Mouse (Mus musculus) cerebral cortex, adult 2 months (tissue): Measurements from ENCODE around the gene Atp23.

Experiments
- WGBS: fragments of 180-500 bp; shearing (Covaris S2); methylation state at CpG from one replicate; pipeline ENCODE4 v1.1.7; 2018; 5-methylcytosine and 5-hydroxymethylcytosine counted together

The Atp23 gene

DNA sequence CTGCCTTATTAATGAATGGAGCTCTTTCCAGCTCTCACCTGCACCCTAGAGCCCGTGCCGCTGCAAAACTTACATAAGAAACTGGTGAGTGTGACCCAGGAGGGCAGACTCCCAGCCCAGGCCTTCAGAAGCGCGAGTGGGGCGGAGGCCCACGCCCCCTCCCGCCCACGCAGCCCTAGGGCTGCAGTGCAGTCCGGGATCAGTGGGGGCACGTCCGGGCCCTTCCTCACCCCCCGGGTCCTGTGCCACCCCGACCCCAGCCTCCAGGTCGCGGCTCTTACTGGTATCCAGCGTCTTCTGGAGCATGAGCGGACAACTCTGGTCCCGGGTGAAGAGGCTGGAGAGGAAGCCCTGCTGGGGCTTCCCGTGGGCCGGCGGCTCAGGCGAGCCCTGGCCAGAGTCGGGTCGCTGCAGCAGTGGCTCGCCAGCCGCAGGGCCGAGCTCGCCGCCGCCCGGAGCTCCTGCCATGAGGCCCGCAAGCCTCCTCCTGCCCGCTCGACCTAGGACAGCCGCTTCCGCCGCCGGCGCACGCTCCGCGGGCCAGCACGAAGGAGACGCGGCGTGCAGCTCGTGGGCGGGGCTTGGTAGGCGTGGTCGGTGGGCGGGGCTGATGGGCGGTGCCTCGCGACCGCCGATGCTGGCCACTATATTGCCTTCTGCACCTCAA lies at the start of gene Atp23:
Gene Atp23 (minus strand): TSS at position 535 of the 667 bp plus-strand sequence.
- WGBS, result under 1% methylated on average over 56 of the region's 56 CpGs

DNA sequence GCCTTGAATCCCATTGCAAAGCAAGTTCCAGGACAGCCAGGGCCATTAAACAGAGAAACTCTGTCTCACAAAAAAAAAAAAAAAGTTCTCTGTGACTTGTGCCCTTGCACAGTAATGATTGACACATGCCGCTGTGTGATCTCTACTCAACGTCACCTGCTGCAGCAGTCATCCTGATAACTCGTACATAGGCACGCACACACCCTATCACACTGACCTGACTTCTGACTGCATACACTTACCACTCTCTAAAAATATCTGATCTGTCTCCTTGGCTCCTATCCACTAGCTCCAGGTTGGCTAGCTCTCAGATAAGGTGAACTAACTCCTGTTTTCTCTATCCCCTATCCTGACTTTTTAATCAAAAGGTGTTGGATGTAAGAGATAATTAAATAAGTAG lies 49.4 kb upstream of the Atp23 start:
- WGBS, result 89% methylated on average over 4 of the region's 4 CpGs

DNA sequence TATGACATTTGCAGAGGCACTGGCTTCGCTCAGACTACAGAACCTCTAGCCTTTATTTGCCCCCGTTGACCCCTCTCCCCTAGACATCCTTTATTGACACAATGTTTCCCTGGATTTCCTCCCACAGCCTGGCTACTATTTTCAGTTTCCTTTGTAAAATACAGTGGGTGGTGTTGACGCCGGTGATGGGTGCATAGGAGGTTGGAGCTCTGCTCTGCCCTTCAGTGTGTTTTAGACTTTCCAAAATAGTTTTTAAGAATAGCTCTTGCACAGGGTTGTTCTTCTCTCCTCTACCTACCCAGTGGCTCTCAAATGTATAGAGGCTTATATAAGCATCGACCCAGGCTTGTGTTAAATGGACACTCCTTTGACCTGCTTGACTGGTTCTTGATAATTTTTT lies 48.7 kb upstream of the Atp23 start:
- WGBS, result 35% methylated on average over 5 of the region's 5 CpGs

DNA sequence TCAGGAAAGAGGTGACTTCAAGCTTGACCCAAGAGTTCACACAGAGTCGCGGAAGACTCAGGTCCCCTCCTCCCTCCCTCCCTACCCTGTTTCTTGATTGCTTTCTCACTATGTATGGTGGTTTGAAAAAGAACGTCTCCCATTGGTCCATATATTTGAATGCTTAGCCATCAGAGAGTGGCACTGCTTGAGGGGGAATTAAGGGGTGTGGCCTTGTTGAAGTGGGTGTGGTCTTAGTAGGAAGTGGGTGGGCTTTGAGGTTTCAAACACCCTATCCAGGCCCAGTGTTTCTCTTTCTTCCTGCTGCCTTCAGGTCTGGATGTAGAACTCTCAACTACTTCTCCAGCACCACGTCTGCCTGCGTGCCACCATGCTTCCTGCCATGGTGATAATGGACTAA lies 44.4 kb upstream of the Atp23 start:
- WGBS, result 93% methylated on average over 5 of the region's 5 CpGs

DNA sequence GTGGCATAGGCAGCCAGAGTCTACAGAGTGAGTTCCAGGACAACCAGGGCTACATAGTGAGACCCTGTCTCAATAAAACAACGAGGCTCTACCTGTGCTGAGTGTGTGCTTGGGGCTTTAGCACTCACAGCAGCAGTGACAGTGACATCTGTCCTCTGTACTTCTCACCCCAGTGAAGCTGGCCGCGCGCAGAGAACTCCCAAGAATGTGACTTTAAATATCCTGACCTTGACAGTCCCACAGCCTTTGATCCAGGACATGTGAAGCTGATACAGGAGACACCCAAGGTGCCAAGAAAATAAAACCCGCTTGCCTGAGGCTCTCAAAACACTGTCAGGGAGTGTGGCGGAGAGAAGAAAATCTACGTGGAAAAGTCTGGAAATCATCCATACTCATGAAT lies 39.8 kb upstream of the Atp23 start:
- WGBS, result 69% methylated on average over 7 of the region's 7 CpGs

DNA sequence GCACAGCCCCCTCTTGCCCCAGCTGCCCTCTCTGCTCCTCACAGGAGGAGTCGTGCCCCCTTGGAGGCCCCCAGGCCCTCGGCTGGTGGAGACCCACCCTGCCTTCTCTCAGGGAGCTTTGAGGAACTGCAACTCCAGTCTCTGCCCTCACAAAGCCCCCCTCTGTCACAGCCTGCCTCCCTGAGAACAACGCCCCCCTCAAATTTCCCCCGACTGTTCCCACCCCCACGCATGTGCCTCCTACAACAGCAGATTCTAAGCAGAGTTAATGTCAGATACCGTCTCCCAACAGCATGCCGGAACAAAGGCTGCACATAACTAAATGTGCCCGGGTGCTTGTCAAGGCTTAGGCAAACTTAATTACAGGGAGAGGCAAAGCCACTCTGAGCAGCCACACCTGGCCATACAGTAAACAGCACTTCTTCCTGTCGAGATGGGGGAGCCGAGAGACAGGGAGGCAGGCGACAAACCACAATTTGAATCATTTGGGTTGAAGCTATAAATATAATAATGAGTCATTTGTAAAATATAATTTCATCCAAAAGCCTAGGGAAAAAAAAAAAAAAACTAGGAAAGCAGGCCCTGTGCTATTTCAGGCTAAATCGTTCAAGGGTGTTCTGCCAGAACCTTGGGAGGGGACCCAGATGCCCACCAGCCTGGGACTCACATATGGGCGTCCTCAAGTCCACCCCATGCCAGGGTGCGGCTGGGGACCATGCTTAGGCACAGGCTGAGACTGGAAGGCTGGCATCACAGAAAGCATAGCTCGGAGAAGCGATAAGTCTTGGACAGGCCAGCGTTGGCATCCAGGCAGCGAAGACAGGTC lies 34.6 kb upstream of the Atp23 start:
- 30% methylated on average over 18 of the region's 18 CpGs for WGBS

DNA sequence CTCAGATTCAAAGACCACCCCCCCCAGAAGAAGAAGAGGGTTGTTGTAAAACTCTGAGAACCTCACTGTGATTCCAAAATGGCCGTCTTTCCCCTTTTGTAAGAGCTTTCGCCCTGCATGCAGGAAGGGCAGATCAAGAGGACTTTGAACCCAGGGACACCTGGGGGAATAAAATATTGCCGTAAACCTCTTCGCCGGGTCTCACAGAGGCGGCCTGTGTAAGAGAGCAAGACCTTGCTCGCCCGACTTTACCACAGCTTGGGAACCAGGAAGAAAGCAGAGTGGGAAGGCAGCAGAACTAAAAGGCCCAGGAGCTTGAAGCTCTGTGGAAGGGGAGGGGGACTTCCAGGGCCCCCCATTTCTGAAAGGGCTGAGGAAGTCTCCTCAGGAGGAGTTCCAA lies 34.0 kb upstream of the Atp23 start:
- WGBS, result 77% methylated on average over 8 of the region's 8 CpGs

DNA sequence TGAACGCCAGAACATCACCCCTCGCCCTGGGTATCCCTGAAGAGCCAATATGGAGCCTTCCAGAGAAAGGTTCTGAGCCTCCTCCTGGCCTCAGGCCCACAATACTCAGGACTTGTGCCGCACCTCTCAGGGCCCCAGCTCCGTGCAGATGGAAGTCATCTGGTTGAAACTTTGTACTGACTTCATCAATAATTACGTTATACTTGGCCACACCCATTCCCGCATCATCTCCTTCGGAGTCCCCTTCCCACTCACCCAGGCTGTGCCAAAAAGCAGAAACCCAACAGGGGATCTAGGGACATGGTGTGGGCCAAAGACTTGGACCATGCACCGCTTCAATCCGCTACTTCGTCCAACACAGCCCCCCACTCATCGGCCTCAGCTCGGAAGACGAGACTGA lies 33.4 kb upstream of the Atp23 start:
- WGBS, result 72% methylated on average over 13 of the region's 13 CpGs

DNA sequence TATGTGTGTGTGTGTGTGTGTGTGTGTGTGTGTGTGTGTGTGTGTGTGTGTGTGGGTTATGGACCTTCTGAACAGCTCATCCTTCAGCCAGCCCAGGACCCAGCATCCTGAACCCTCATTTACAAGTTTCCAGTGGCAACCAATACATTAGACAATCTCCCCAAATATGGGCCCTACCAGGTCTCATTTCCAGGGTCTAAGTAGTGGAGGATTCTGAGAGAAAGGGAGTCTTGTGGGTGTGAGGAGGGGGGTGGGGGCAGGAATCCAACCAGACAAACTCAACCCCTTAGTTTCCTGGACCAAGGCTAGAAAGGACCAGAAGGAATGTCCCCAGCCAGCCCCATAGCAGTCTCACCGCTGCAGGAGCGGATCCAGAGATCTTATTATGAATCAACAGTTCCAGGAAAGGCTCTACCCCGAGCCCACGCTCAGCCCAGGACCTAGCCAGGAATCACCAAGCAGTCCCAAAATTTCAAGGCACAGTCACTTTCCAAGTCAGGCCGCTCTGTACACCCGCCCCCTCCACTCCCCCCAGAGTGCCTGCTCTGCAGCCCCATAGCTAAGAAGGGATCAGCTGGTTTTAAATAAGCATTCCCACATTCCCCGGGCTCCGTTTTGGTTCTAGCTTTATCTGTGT lies 30.1 kb upstream of the Atp23 start:
- WGBS, result 27% methylated on average over 8 of the region's 8 CpGs

DNA sequence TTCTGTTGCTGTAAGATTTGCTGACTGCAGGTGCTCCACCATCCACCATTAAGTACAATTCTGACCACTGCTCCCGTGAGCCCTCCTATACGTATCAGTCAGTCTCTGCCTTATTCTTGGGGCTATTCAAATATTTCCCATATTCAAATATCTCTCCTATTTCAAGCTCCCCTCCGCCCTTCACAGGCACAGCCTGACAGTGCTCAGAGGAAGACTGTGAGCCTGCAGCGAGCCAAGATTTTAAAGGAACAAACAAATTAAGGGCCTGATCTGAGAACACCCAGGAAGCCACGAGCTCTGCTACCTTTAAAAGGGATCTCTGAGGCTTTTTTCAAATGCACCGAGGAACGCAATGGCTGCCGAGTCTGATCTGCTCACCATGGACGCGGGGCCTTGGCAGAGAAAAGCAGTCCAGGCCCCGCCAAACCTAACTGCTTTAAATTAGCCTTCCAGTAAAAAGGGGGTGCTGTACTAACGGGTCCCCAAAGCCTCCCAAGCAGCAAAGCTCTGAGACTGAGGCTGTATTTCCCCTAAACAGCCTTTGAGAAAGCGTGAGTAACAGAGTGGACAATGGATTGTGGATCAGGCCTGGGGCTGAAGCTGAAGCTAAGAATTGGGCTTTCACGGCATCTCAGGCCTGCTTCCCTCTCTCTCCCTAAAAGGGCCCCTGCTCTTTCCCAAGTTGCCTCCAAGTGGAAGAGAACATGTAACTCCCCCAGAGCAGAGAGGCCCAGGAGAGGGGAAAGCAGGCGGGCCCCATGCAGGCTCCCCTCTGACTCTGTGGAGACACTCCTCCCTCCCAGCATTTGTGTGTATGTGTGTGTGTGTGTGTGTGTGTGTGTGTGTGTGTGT lies 29.3 kb upstream of the Atp23 start:
- WGBS, result 33% methylated on average over 15 of the region's 15 CpGs

DNA sequence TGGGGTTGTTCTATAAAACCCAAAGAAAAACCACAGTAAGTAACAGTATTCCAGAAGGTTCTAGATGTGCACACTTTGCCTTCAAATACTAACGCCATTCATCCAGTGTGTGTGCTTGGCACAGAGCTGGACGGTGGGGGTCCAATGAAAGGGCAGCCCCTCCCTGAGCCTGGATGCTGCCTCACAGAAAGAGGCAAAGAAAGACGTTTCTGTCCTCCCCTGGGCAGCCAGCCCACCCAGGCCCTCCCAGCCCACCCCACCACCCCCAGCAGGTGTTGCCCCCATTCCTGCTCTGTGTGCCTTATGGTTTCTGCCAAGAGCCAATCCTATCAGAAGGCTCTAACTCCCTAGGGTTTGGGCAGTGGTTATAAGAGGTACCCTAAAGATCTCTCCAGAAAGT lies 28.4 kb upstream of the Atp23 start:
- WGBS, result 34% methylated on average over 3 of the region's 3 CpGs

DNA sequence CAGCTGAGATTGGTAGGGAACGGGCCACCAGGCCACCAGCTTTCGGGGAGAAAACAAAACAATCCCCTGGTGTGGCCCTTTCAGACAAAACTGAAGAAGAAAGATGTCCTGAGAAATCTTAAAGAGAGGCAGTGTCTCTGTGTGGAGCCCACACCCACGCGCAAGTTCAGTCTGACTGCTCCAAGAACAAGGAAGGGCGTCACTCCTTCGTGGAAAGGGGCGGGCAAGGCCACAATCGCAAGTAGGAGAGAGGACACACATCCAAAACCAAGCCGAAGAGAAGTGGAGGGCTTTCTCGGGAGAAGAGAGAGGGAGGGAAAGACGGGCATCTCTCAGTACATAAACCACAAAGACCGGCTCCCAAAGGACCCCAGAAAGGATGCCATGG lies 27.7 kb upstream of the Atp23 start:
- 6% methylated on average over 12 of the region's 12 CpGs for WGBS

DNA sequence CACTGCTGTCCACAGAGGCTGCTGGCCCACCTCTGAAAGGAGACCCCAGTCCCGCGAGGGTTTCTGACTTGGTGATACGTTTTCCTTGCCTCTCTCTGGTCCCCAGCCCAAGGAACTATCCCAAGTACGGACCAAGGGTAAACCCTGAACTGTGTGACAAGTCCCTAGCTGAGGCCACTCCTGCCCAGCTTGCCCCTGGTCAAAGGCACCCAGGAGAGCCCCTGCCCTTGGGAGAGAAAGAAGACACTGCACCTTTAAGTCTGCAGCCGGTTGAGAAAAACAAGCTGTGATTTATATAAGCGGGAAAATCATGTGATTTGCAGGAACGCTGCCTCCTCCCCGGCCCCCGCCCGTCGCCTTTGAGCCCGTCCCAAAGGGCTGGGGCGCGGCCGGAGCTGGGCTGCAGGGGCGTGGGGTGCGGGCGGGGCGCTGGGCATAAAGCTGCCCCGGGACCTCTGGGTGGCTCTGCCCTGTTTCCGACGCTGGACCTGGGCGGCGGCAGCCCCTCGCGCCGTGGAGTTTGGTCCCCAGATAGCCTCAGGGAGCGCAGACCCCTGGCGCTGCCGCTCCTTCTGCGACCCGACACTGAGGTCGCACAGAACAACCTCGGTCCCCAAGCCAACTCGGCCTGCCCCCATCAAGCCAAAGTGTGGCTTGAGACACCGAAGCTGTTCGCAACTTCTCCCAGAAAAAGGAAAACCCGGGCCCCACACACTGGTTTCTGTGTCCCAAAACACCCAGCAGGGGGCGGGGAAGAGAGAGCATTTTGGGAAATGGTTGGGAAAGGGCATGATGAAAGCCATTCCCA lies 27.1 kb upstream of the Atp23 start:
- WGBS, result 1% methylated on average over 39 of the region's 39 CpGs

DNA sequence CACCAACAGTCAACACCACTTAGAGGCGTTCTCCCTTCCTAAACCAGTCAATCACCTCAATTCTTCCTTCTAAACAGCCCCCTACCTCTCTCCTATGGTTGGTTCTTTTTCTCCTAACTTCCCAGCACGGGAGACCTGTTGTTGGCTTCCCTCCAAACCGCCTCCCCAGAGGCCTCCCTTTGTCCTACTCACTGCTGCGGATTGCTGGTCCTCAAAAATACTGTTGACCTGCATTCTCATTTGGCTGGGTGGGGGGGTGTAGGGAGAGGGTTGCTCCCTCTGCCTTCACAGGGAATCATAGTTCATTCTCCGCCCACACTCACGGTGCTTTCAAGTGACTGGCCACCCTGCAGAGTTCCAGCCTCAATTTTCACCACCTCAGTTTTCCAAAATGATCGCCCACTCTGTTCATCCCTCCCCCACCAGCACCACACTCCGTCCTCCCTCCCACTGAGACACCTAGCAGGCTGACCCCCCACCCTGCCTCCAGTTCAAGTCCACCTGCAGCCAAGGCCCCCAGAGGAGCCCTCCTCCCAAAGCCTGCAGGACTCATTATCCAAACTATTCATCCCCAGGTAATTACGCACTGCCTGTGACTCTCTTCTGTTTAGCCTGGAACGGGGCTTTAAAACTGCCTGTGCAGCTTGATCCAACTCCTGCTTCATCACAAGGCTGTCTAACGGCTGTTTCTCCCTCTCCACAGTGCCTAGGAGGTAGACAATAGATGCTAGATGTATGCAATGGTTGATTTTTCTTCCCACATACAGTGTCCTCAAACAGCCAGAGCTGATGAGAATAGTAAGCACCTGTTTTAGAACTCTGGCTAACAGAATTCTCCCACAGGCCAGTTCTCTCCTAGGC lies 26.2 kb upstream of the Atp23 start:
- 21% methylated on average over 11 of the region's 11 CpGs for WGBS

DNA sequence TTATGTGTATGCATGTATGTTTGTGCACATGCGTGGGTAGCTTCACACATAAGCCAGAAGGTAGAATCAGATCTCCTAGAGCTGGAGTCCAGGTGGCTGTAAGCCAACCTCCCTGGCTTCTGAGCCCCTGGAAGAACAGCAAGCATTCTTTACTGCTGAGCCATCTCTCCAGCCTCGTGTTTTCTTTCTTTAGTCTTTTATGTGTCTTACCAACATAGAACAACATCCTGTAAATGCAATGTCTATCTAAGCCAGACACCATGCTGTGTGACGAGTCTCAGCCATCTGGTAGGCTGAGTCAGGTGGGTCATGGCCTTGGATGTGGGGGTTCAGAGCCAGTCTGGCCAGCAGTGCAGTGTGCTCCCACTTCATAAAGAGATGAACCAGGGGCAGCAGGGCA lies 22.9 kb upstream of the Atp23 start:
- WGBS, result 25% methylated on average over 3 of the region's 3 CpGs

DNA sequence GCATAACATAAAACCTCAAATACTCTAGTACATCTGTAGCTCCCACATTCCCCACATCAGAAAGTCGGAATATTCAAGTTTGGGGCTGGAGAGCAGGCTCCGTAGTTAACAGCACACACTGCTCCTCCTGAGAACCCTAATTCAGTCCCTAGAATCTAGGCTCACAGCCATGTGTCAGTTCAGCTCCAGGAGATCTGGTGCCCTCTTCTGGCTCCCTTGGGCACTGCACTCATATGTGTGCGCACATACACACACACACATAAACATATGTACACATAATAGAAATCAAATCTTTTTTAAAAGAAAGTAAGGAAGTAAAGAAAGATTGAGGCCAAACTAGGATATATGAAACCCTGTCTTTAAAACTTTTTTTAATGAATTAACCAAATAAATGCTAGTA lies 19.1 kb upstream of the Atp23 start:
- WGBS, result 95% methylated on average over 3 of the region's 3 CpGs

DNA sequence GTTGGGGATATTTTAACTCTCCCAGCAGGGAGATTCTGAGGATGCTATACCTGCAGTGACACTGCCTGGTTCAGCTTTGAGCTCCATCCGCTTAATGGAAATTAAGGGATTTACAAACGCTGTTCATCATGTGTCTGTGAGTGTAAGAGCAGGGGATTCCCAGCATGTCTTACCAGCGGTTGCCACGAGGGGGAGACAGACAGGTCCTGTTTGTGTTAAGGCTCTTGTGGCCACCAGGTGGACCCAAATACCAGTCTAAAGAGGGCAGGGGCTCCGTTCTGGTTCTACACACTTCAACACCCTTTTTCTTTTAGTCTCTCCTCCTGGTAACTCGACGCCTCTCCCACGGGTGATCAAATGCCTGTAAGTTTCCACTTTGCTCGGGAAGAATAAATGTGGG lies 17.9 kb upstream of the Atp23 start:
- WGBS, result under 1% methylated on average over 9 of the region's 9 CpGs

DNA sequence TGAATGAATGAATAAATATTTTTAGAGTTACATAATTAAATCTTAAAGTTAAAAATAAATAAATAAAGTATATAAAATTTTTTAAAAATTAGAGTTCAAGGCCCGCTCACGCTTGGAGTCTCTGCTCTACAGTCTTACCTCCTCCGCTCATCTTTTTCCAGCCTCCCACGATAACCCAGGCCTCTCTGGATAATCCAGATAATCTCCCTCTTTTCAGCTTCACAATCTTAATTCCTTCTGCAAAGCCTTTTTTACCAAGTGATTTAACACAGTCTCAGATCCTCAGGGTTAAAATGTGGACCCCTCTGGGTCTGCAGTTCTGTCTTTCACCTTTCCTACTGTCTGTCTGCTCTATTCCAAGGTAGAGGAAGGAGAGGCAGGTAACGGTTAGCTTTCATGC lies 13.1 kb upstream of the Atp23 start:
- 90% methylated on average over 5 of the region's 5 CpGs for WGBS

DNA sequence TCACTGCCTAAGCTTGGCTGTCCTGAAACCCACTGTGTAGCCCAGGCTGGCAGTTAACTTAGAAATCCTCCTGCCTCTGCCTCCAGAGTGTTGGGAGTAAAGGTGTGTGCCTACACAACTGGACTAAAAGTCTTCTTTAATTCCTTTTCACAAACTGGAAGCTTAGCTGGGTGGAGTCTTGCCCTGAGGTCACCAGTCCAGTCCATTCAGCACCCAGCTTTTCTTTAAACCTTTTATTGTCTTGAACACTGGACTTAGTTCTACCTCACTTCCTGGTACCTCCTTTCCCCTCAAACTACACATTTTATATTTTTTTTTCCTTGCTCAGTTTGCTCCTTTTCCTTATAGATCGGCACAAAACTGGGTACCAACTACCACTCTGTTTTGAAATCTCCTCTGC lies 10.3 kb upstream of the Atp23 start:
- WGBS, result 84% methylated on average over 1 of the region's 1 CpGs

DNA sequence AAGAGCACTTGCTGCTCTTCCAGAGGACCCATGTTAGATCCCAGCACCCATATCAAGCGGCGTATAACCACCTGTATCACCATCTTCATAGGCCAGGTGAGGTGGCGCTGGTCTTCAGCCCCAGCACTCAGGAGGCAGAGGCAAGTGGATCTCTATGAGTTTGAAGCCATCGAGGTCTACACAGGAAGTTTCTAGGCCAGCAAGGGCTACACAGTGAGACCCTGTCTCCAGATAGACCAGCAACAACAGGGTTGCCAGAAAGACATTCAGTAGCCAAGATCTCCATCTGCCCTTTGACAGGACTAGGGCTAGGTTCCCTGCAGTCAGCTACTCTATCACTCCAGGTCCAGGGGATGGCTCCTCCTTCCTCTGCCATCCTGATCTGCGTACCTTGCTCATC lies 5.7 kb upstream of the Atp23 start:
- WGBS, result 90% methylated on average over 5 of the region's 5 CpGs
